Mouse (Mus musculus) kidney, postnatal 36 days (tissue): ENCODE results near the gene Cdk9.
A peak's percentile ranks its signal among the peaks of the same experiment; 100 is the strongest.

ENCODE experiments used
- DNase-seq, 2 experiments: peaks; one replicate each; pipeline ENCODE4 v3.0.0; 2021 to 2022; ENCODE audit warnings: mixed read lengths in 2 of 2

The Cdk9 gene

DNA sequence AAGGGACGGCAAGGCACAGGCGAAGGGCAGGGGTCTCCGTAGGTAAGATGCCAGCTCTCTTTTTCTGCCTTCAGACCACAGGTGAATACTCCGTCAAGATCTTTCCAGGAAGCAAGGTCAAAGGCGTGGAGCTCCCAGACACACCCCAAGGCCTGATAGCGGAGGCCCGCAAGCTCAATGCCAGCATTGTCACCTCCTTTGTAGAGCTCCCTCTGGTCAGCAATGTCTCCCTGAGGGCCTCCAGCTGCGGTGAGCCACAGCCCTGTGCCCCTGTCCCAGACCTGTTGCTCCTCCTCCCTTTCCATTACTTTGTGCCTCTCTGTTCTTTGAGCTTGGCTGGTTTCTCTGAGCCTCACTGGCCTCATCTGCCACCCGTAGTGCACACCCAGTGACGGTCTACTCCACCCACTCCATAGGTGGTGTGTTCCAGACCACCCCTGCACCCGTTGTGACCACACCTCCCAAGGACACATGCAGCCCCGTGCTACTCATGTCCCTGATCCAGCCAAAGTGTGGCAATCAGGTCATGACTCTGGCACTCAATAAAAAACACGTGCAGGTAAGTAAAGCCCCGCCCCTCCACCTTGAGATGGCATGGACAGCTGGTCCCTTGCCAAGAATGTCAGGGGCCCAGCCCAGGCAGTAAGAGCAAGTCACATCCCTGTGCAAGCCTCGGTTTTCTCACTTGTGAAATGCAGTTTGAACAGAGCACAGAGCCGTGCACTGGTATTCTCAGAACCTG lies 39.5 kb downstream of the Cdk9 start:
- peak; percentile 42 to 51 for DNase-seq

GRCm38 (mm10) chr2:32671907-32672595 lies 40.8 kb downstream of the Cdk9 start:
- no peak for DNase-seq

DNA sequence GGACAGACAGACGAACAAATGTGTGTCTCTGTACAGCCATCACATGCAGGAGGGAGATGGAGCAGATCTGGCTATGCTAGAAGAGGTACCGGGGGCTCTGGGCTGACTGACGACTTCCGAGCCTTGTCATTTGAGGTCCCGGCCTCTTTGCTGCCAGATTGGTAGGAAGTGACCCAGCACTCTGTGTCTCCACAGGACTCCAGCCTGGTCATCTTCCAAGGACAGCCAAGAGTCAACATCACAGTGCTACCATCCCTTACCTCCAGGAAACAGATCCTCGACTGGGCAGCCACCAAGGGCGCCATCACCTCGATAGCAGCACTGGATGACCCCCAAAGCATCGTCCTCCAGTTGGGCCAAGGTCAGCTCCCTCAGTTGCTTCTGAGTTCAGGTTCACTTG lies 41.7 kb downstream of the Cdk9 start:
- DNase-seq: peak in 1 of 2 experiments; percentile 38

DNA sequence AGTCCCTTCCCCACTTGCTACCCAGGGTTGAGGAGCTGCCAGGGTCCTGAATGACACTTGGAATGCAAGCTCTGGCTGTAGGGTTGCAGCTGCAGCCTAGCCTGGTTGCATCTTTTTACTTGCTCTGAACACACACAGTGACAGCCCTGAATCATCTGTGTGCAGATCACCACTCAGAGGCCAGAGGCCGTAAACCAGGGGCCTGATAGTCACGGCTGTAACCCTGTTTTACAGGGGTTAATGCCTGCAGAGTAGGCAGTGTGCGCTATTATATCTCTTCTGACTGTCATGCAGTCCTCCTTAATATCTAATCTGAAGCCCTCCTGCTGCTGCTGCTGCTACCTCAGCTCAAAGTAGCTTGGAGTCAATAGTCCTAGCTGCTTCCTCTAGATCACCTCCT lies 43.0 kb downstream of the Cdk9 start:
- DNase-seq: no peak

GRCm38 (mm10) chr2:32668176-32668575 lies 44.7 kb downstream of the Cdk9 start:
- no peak for DNase-seq

GRCm38 (mm10) chr2:32667775-32668174 lies 45.1 kb downstream of the Cdk9 start:
- peak in 1 of 2 experiments; percentile 42 for DNase-seq

DNA sequence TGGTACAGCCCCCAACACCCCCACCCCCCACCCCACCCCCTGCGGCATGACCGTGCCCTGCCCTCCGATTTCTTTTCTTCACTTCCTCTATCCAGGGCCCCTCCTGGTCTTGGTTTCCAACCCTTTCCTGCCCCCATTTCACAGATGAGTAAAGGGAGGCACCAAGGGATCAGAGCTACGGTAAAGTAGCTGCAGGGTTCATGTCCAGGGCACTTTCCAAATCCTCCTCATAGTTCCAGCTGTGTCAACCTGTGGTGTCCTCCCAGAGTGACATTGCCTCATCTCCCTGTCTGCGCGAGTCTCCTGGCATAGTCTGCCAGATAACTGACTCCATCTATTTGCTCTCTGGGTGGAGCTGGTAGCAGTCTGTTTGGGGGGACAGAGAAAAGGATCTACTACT lies 47.0 kb downstream of the Cdk9 start:
- DNase-seq: no peak

DNA sequence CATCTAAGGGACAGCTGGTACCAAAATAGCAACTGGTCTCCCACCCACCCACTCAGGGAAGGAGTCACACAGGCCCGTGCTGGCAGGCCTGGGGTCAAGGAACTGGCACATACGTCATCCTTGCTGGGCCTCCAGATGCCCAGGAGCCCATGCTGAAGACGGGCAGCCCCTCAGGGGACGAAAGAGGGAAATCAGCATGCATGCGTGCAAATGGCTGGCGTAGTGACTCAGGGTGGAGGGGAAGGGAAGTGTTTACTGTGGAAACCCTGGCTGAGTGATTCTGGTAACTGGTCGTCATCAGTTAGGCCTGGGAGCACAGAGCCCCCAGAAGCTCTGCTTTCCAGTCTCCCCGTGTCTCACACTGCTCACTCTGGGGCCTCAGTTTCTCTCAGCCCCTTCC lies 47.5 kb downstream of the Cdk9 start:
- DNase-seq: no peak

- no peak for DNase-seq
Measured at GRCm38 (mm10) chr2:32662291-32662690, 50.6 kb downstream of the Cdk9 start.

- DNase-seq: peak; percentile 80 to 91
Measured at GRCm38 (mm10) chr2:32661509-32662107, 51.3 kb downstream of the Cdk9 start.

- no peak for DNase-seq
Measured at GRCm38 (mm10) chr2:32658873-32659272, 54.0 kb downstream of the Cdk9 start.

DNA sequence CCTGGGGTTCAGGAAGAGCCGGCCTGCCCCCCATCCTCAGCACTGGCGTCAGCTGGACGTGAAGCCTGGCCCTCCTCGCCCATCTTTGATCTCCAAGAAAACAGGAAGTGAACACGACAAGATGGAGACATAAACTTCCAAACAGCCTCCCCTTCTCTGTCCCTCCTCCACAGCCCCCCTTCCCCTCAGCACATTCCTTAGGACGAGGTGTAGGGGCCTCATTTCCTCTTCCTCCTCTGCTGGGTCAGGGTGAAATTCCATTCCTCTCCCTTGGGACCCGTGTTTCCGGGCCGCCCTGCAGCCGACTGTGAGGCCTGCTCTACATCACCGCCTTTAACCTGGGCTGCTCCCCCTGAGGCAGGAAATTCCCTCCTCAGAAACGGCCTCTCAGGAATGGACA lies 57.0 kb downstream of the Cdk9 start:
- DNase-seq: peak; percentile 84 to 88
